Mouse (Mus musculus) ES-Bruce4 (cell line): ENCODE data around the gene Klk12. TPM values are rescaled to one million over a fixed set of nuclear protein-coding genes. Genes with fewer than 3 reads are reported as not detected.

Source experiments
- H3K27ac ChIP-seq: 2 replicates; pipeline ENCODE4 v1.5.1; 2012; ENCODE audit warnings: low read length, inconsistent platforms; ENCODE audit not compliant: insufficient read depth
- H3K27me3 ChIP-seq: 2 replicates; pipeline ENCODE4 v1.6.1; 2012; ENCODE audit warnings: mild to moderate bottlenecking, low read length, inconsistent platforms; ENCODE audit not compliant: control insufficient read depth, poor library complexity, insufficient read depth, severe bottlenecking
- H3K36me3 ChIP-seq: 2 replicates; pipeline ENCODE4 v1.6.1; 2012; ENCODE audit warnings: inconsistent platforms, mild to moderate bottlenecking, low read length, moderate library complexity; ENCODE audit not compliant: control insufficient read depth, poor library complexity, insufficient read depth, severe bottlenecking
- H3K4me1 ChIP-seq: one replicate; pipeline ENCODE4 v1.8.1; 2011; ENCODE audit warnings: low read length; ENCODE audit not compliant: control insufficient read depth, insufficient read depth
- H3K4me3 ChIP-seq: 2 replicates; pipeline ENCODE4 v1.5.1; 2011; ENCODE audit warnings: low read depth, mild to moderate bottlenecking, low read length
- H3K9ac ChIP-seq: 2 replicates; pipeline ENCODE4 v1.6.1; 2012; ENCODE audit warnings: low read depth, mild to moderate bottlenecking, inconsistent platforms; ENCODE audit not compliant: poor library complexity, severe bottlenecking
- H3K9me3 ChIP-seq: replicated peaks from 2 replicates; pipeline ENCODE4 v1.6.1; 2012; ENCODE audit warnings: mild to moderate bottlenecking, low read length, inconsistent platforms; ENCODE audit not compliant: control insufficient read depth, poor library complexity, insufficient read depth, severe bottlenecking
- CTCF ChIP-seq: IDR thresholded peaks from one replicate; pipeline ENCODE4 v1.8.1; 2011; ENCODE audit warnings: low read depth, low read length
- EP300 ChIP-seq: IDR thresholded peaks from 2 replicates; pipeline ENCODE4 v1.6.1; 2011; ENCODE audit warnings: low read depth, low read length; ENCODE audit not compliant: insufficient read depth
- POLR2A ChIP-seq: IDR thresholded peaks from one replicate; pipeline ENCODE4 v1.8.1; 2011; ENCODE audit warnings: low read length; ENCODE audit not compliant: insufficient read depth
- polyA plus RNA-seq: library from polyadenylated mRNA; stranded (reverse); fragments of >200 nt; gene quantifications from 2 replicates; pipeline ENCODE4 v1.2.4, GENCODE M21; 2011; ENCODE audit warnings: low read depth; ENCODE audit not compliant: missing spikeins, insufficient read depth, insufficient read length

The Klk12 gene
- polyA plus RNA-seq = not detected in 2 replicates

- Histone ChIP-seq H3K9me3 (no peaks in the 10 kb centered on the region), H3K27ac (no peak within 1 kb of the TSS), H3K4me1 (peaks cover 3% of the 10 kb centered on the region), H3K27me3 (no peaks in the 10 kb centered on the region), H3K36me3 (no peaks in the 10 kb centered on the region), H3K9ac (no peak within 1 kb of the TSS), H3K4me3 (no peak within 1 kb of the TSS)
- TF ChIP-seq CTCF = no peak
- no peak for TF ChIP-seq POLR2A
- no peak for TF ChIP-seq EP300
Measured at GRCm38 (mm10) chr7:43768597-43768996, at the start of gene Klk12. TSS of gene Klk12 (plus strand) at chr7:43768897.

GRCm38 (mm10) chr7:43747788-43748187 lies 20.9 kb upstream of the Klk12 start:
- Histone ChIP-seq H3K9me3 (peaks cover 2% of the 10 kb centered on the region; the same call in 1 of the 2 replicates), H3K9ac (no peak overlapping the region), H3K27me3 (no peaks in the 10 kb centered on the region), H3K4me3 (no peak overlapping the region), H3K36me3 (no peaks in the 10 kb centered on the region), H3K27ac (no peak overlapping the region), H3K4me1 (no peaks in the 10 kb centered on the region)
- no peak for TF ChIP-seq CTCF

- no peak overlapping the region for H3K4me3 ChIP-seq
- H3K27ac ChIP-seq = no peak overlapping the region
- no peak overlapping the region for H3K9ac ChIP-seq
- no peaks in the 10 kb centered on the region for H3K9me3 ChIP-seq
- no peaks in the 10 kb centered on the region for H3K4me1 ChIP-seq
- no peaks in the 10 kb centered on the region for H3K36me3 ChIP-seq
- TF ChIP-seq POLR2A = no peak
- no peak for TF ChIP-seq EP300
- no peak for TF ChIP-seq CTCF
- no peaks in the 10 kb centered on the region for H3K27me3 ChIP-seq
Measured at GRCm38 (mm10) chr7:43752806-43753205, 15.9 kb upstream of the Klk12 start.

GRCm38 (mm10) chr7:43766484-43766883 lies 2.2 kb upstream of the Klk12 start:
- Histone ChIP-seq H3K36me3 (no peaks in the 10 kb centered on the region), H3K9ac (no peak overlapping the region), H3K4me1 (peaks cover 3% of the 10 kb centered on the region), H3K27me3 (no peaks in the 10 kb centered on the region), H3K4me3 (no peak overlapping the region), H3K9me3 (0 out of 2 replicates have a peak, but pooled peaks cover 3% of the 10 kb centered on the region), H3K27ac (no peak overlapping the region)
- TF ChIP-seq POLR2A (no peak), EP300 (no peak), CTCF (no peak)

- no peaks in the 10 kb centered on the region for H3K36me3 ChIP-seq
- no peak overlapping the region for H3K9ac ChIP-seq
- no peaks in the 10 kb centered on the region for H3K27me3 ChIP-seq
- no peak overlapping the region for H3K27ac ChIP-seq
- no peak for TF ChIP-seq POLR2A
- TF ChIP-seq EP300 = no peak
- TF ChIP-seq CTCF = no peak
- H3K4me1 ChIP-seq = peaks cover 3% of the 10 kb centered on the region
- H3K9me3 ChIP-seq = no peaks in the 10 kb centered on the region
- no peak overlapping the region for H3K4me3 ChIP-seq
Measured at GRCm38 (mm10) chr7:43769636-43770035, 939 bp downstream of the Klk12 start.

- Histone ChIP-seq H3K27ac (no peak overlapping the region), H3K4me1 (peaks cover 5% of the 10 kb centered on the region), H3K4me3 (no peak overlapping the region), H3K36me3 (no peaks in the 10 kb centered on the region), H3K27me3 (no peaks in the 10 kb centered on the region), H3K9ac (no peak overlapping the region), H3K9me3 (no peaks in the 10 kb centered on the region)
- TF ChIP-seq EP300 (no peak), POLR2A (no peak), CTCF (no peak)
Measured at GRCm38 (mm10) chr7:43770701-43771100, 2.0 kb downstream of the Klk12 start.
